ENCODE assay signal across 10 mouse cellular contexts in the genomic region with DNA sequence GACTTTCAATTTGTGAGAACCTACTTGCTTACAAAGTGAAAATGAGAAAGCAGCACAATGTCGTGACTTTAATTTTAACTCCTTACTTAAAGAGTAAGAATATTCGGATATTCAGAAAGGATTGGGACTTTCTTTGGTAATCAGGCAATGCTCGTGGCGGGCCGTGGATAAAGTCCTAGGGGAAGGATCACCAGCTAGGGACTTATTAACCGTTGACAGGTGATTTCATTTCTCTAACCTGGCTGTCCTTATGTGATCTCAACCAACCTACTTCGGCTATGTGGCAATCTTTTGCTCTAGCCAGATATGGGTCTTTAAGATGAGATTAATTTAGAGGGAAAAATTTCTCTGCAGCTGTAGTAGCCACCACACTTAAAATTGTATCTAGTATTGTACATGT. TPM values are rescaled to one million over a fixed set of nuclear protein-coding genes. Genes with fewer than 3 reads are reported as not detected.
DNase-seq lines count a peak whose midpoint lies in the region; ATAC-seq and TF ChIP-seq lines count a peak whose summit lies in the region.
"Had no signal": no experiment of that assay in that cellular context is flagged by ENCODE, and none has a peak within 500 bp of the region (broad histone marks: within the 10 kb centered on the region; RNA-seq: fewer than 3 reads in every experiment).

No protein-coding gene starts in this region.

- no peaks in the 10 kb centered on the region for H3K9me3 ChIP-seq in hindbrain, embryonic 10.5 days
- no peaks in the 10 kb centered on the region for H3K9me3 ChIP-seq in hindbrain, embryonic 11.5 days (ENCODE audit: control insufficient read depth, low read length)
- H3K9me3 ChIP-seq in embryonic facial prominence, embryonic 14.5 days (ENCODE audit: control insufficient read depth, low read length) = no peaks in the 10 kb centered on the region
- no peaks in the 10 kb centered on the region for H3K9me3 ChIP-seq in intestine, postnatal 0 days (ENCODE audit: control insufficient read depth)
- H3K9me3 ChIP-seq in midbrain, embryonic 14.5 days (ENCODE audit: control insufficient read depth, low read length) = no peaks in the 10 kb centered on the region
- H3K9me3 ChIP-seq: G1E; megakaryocyte, embryonic 14.5 days had no signal

- DNase-seq in hindbrain, embryonic 10.5 days (ENCODE audit: low spot score) = no peak
- no peak for DNase-seq in hindbrain, embryonic 11.5 days (ENCODE audit: low spot score)
- no peak for DNase-seq in embryonic facial prominence, embryonic 14.5 days (ENCODE audit: low spot score)
- DNase-seq in midbrain, embryonic 14.5 days = no peak
- no peak for DNase-seq in cerebellum, adult 11 months
- DNase-seq in ovary, adult 18-20 months (ENCODE audit: low spot score) = no peak

- H3K36me3 ChIP-seq in hindbrain, embryonic 10.5 days = peaks cover 62% of the 10 kb centered on the region
- H3K36me3 ChIP-seq in hindbrain, embryonic 11.5 days (ENCODE audit: control insufficient read depth, insufficient read depth, low read length) = peaks cover 4% of the 10 kb centered on the region; the same call in 1 of the 2 replicates
- H3K36me3 ChIP-seq in embryonic facial prominence, embryonic 14.5 days (ENCODE audit: control insufficient read depth, insufficient read depth, low read length) = peaks cover 66% of the 10 kb centered on the region
- peaks cover 38% of the 10 kb centered on the region for H3K36me3 ChIP-seq in intestine, postnatal 0 days (ENCODE audit: control insufficient read depth, insufficient read depth)
- peaks cover 60% of the 10 kb centered on the region for H3K36me3 ChIP-seq in midbrain, embryonic 14.5 days (ENCODE audit: control insufficient read depth, insufficient read depth, low read length)

- no peak for TF ChIP-seq CTCF in intestine, postnatal 0 days (IDR thresholded peaks at IDR 0.05; ENCODE audit: low read depth)

- peaks cover 41% of the 10 kb centered on the region for H3K4me1 ChIP-seq in hindbrain, embryonic 10.5 days (replicated peaks)
- no peaks in the 10 kb centered on the region; the same call in 1 of the 2 replicates for H3K4me1 ChIP-seq in hindbrain, embryonic 11.5 days (replicated peaks; ENCODE audit: control insufficient read depth, insufficient read depth, low read length)
- H3K4me1 ChIP-seq in embryonic facial prominence, embryonic 14.5 days (ENCODE audit: control insufficient read depth, insufficient read depth, low read length) = peaks cover 31% of the 10 kb centered on the region
- H3K4me1 ChIP-seq in intestine, postnatal 0 days (replicated peaks; ENCODE audit: control insufficient read depth, insufficient read depth, low read length) = no peaks in the 10 kb centered on the region; the same call in 1 of the 2 replicates
- peaks cover 37% of the 10 kb centered on the region for H3K4me1 ChIP-seq in midbrain, embryonic 14.5 days (ENCODE audit: control insufficient read depth, insufficient read depth, low read length)

- WGBS in hindbrain, embryonic 10.5 days = 91% methylated on average over 7 of the region's 7 CpGs
- 86% methylated on average over 7 of the region's 7 CpGs for WGBS in hindbrain, embryonic 11.5 days
- WGBS in embryonic facial prominence, embryonic 14.5 days = 76% methylated on average over 7 of the region's 7 CpGs
- 43% methylated on average over 7 of the region's 7 CpGs for WGBS in intestine, postnatal 0 days
- WGBS in midbrain, embryonic 14.5 days = 87% methylated on average over 7 of the region's 7 CpGs

- H3K27me3 ChIP-seq in hindbrain, embryonic 10.5 days (ENCODE audit: insufficient read depth, poor library complexity, severe bottlenecking) = no peaks in the 10 kb centered on the region
- no peaks in the 10 kb centered on the region for H3K27me3 ChIP-seq in hindbrain, embryonic 11.5 days (ENCODE audit: control insufficient read depth, insufficient read depth, low read length)
- H3K27me3 ChIP-seq in embryonic facial prominence, embryonic 14.5 days (replicated peaks; ENCODE audit: control insufficient read depth, insufficient read depth, low read length) = no peaks in the 10 kb centered on the region
- H3K27me3 ChIP-seq in intestine, postnatal 0 days (replicated peaks; ENCODE audit: control insufficient read depth, insufficient read depth, low read length) = no peaks in the 10 kb centered on the region
- no peaks in the 10 kb centered on the region for H3K27me3 ChIP-seq in midbrain, embryonic 14.5 days (ENCODE audit: control insufficient read depth, insufficient read depth, low read length)
- H3K27me3 ChIP-seq: megakaryocyte, embryonic 14.5 days had no signal

- no peak overlapping the region for H3K9ac ChIP-seq in hindbrain, embryonic 11.5 days (ENCODE audit: low read depth, low read length)
- no peak overlapping the region for H3K9ac ChIP-seq in embryonic facial prominence, embryonic 14.5 days (ENCODE audit: low read depth, low read length)
- H3K9ac ChIP-seq in intestine, postnatal 0 days (ENCODE audit: low read depth, low read length) = no peak overlapping the region
- H3K9ac ChIP-seq in midbrain, embryonic 14.5 days (replicated peaks; ENCODE audit: low read length) = no peak overlapping the region

- no peak overlapping the region for H3K27ac ChIP-seq in hindbrain, embryonic 10.5 days
- H3K27ac ChIP-seq in hindbrain, embryonic 11.5 days (ENCODE audit: low read depth, low read length) = no peak overlapping the region
- H3K27ac ChIP-seq in embryonic facial prominence, embryonic 14.5 days (replicated peaks; ENCODE audit: low read depth, low read length) = no peak overlapping the region
- peak overlapping the region; percentile 43 for H3K27ac ChIP-seq in intestine, postnatal 0 days (ENCODE audit: low read depth, low read length)
- no peak overlapping the region for H3K27ac ChIP-seq in midbrain, embryonic 14.5 days (replicated peaks; ENCODE audit: low read depth, low read length)

- H3K4me3 ChIP-seq in hindbrain, embryonic 10.5 days = peak overlapping the region; percentile 95
- H3K4me3 ChIP-seq in hindbrain, embryonic 11.5 days (ENCODE audit: low read depth, low read length) = no peak overlapping the region
- H3K4me3 ChIP-seq in embryonic facial prominence, embryonic 14.5 days (ENCODE audit: low read depth, low read length) = peak overlapping the region; percentile 92; the same call in 1 of the 2 replicates
- H3K4me3 ChIP-seq in intestine, postnatal 0 days (ENCODE audit: low read depth, low read length) = 0 out of 2 replicates have a peak overlapping the region, but pooled peaks have one; percentile 98
- H3K4me3 ChIP-seq in midbrain, embryonic 14.5 days (replicated peaks; ENCODE audit: low read depth, low read length) = peak overlapping the region; percentile 90
- H3K4me3 ChIP-seq: megakaryocyte, embryonic 14.5 days had no signal

- H3K4me2 ChIP-seq in hindbrain, embryonic 11.5 days (replicated peaks; ENCODE audit: low read depth, low read length) = no peak overlapping the region
- peak overlapping the region; percentile 87 for H3K4me2 ChIP-seq in embryonic facial prominence, embryonic 14.5 days (ENCODE audit: low read depth, low read length)
- H3K4me2 ChIP-seq in intestine, postnatal 0 days (replicated peaks; ENCODE audit: low read depth) = peak overlapping the region; percentile 72
- peak overlapping the region; percentile 85 for H3K4me2 ChIP-seq in midbrain, embryonic 14.5 days (ENCODE audit: low read length)

- ATAC-seq in hindbrain, embryonic 11.5 days (ENCODE audit: low FRiP score) = no peak
- ATAC-seq in embryonic facial prominence, embryonic 14.5 days (ENCODE audit: low read depth) = no peak
- ATAC-seq in intestine, postnatal 0 days = no peak
- ATAC-seq in midbrain, embryonic 14.5 days (ENCODE audit: low FRiP score, low TSS enrichment) = no peak
- ATAC-seq in inflammation-experienced regulatory T-cells, adult 6 months = no peak

RNA-seq across cellular contexts. Expression of a gene that starts 3.2 kb away (rescaled TPM):
- 514 and 598 TPM in 2 replicates for polyA plus RNA-seq in hindbrain, embryonic 10.5 days (2016; fragmentation: Nextera tagmentation; extraction: Ambion mirVana)
- 691 and 740 TPM in 2 replicates for polyA plus RNA-seq in hindbrain, embryonic 11.5 days (2014; fragmentation: Nextera tagmentation; extraction: Ambion mirVana)
- polyA plus RNA-seq in embryonic facial prominence, embryonic 14.5 days (2014; fragmentation: Nextera tagmentation; extraction: Ambion mirVana) = 379 and 406 TPM in 2 replicates
- polyA plus RNA-seq in intestine, postnatal 0 days (2015; fragmentation: Nextera tagmentation; extraction: Ambion mirVana) = 320 and 345 TPM in 2 replicates
- 669 and 677 TPM in 2 replicates for polyA plus RNA-seq in midbrain, embryonic 14.5 days (2014; fragmentation: Nextera tagmentation; extraction: Ambion mirVana)
- 100 to 1,000 TPM; 482 to 526 (median 512) TPM for polyA plus RNA-seq in inflammation-experienced regulatory T-cells, adult 6 months (2017; shearing (Covaris generic))

RNA-seq across cellular contexts. Expression of a gene that starts 22.1 kb away (rescaled TPM):
- 39.4 and 50.2 TPM in 2 replicates for polyA plus RNA-seq in hindbrain, embryonic 10.5 days (2016; fragmentation: Nextera tagmentation; extraction: Ambion mirVana)
- polyA plus RNA-seq in hindbrain, embryonic 11.5 days (2014; fragmentation: Nextera tagmentation; extraction: Ambion mirVana) = 50.4 and 51.5 TPM in 2 replicates
- polyA plus RNA-seq in embryonic facial prominence, embryonic 14.5 days (2014; fragmentation: Nextera tagmentation; extraction: Ambion mirVana) = 26.2 and 28.5 TPM in 2 replicates
- polyA plus RNA-seq in intestine, postnatal 0 days (2015; fragmentation: Nextera tagmentation; extraction: Ambion mirVana) = 18.7 and 19.4 TPM in 2 replicates
- 43.5 and 44.8 TPM in 2 replicates for polyA plus RNA-seq in midbrain, embryonic 14.5 days (2014; fragmentation: Nextera tagmentation; extraction: Ambion mirVana)
- 10 to 100 TPM; 28.8 to 46.4 (median 43.7) TPM for polyA plus RNA-seq in inflammation-experienced regulatory T-cells, adult 6 months (2017; shearing (Covaris generic))

RNA-seq across cellular contexts. Expression of a gene that starts 32.6 kb away (rescaled TPM):
- polyA plus RNA-seq in hindbrain, embryonic 10.5 days (2016; fragmentation: Nextera tagmentation; extraction: Ambion mirVana) = 172 and 189 TPM in 2 replicates
- 172 and 191 TPM in 2 replicates for polyA plus RNA-seq in hindbrain, embryonic 11.5 days (2014; fragmentation: Nextera tagmentation; extraction: Ambion mirVana)
- polyA plus RNA-seq in embryonic facial prominence, embryonic 14.5 days (2014; fragmentation: Nextera tagmentation; extraction: Ambion mirVana) = 126 and 136 TPM in 2 replicates
- 68.8 and 72.1 TPM in 2 replicates for polyA plus RNA-seq in intestine, postnatal 0 days (2015; fragmentation: Nextera tagmentation; extraction: Ambion mirVana)
- 114 and 136 TPM in 2 replicates for polyA plus RNA-seq in midbrain, embryonic 14.5 days (2014; fragmentation: Nextera tagmentation; extraction: Ambion mirVana)
- 100 to 1,000 TPM; 131 to 146 (median 133) TPM for polyA plus RNA-seq in inflammation-experienced regulatory T-cells, adult 6 months (2017; shearing (Covaris generic))
